Mouse (Mus musculus): ENCODE measurements around the gene Smoc1.

Gene Smoc1

GRCm38 (mm10) chr12:81026277-81026994, at the start of gene Smoc1:
TSS of gene Smoc1 (plus strand) at chr12:81026808.
- DNase-seq (ENCODE audit: low spot score in 2 of 2): peak; percentile 39 to 47

GRCm38 (mm10) chr12:80982326-80982725, 44.3 kb upstream of the Smoc1 start:
- peak; percentile 77 to 78 for DNase-seq (ENCODE audit: low spot score in 2 of 2)

GRCm38 (mm10) chr12:80983695-80984094, 42.9 kb upstream of the Smoc1 start:
- DNase-seq (ENCODE audit: low spot score in 2 of 2): no peak

- no peak for DNase-seq (ENCODE audit: low spot score in 2 of 2)
These were observed 40.0 kb upstream of the Smoc1 start for GRCm38 (mm10) chr12:80986628-80987027.

GRCm38 (mm10) chr12:80988286-80988685, 38.3 kb upstream of the Smoc1 start:
- no peak for DNase-seq (ENCODE audit: low spot score in 2 of 2)

GRCm38 (mm10) chr12:80990901-80991445, 35.6 kb upstream of the Smoc1 start:
- no peak for DNase-seq (ENCODE audit: low spot score in 2 of 2)

- no peak for DNase-seq (ENCODE audit: low spot score in 2 of 2)
These were observed 34.8 kb upstream of the Smoc1 start for GRCm38 (mm10) chr12:80991806-80992205.

GRCm38 (mm10) chr12:80992540-80993122, 34.0 kb upstream of the Smoc1 start:
- no peak for DNase-seq (ENCODE audit: low spot score in 2 of 2)

- no peak for DNase-seq (ENCODE audit: low spot score in 2 of 2)
These were observed 32.8 kb upstream of the Smoc1 start for GRCm38 (mm10) chr12:80993773-80994172.

GRCm38 (mm10) chr12:80995326-80995725, 31.3 kb upstream of the Smoc1 start:
- DNase-seq (ENCODE audit: low spot score in 2 of 2): no peak

- no peak for DNase-seq (ENCODE audit: low spot score in 2 of 2)
These were observed 29.0 kb upstream of the Smoc1 start for GRCm38 (mm10) chr12:80997652-80998051.

- no peak for DNase-seq (ENCODE audit: low spot score in 2 of 2)
These were observed 27.9 kb upstream of the Smoc1 start for GRCm38 (mm10) chr12:80998528-80999221.

GRCm38 (mm10) chr12:81000924-81001323, 25.7 kb upstream of the Smoc1 start:
- no peak for DNase-seq (ENCODE audit: low spot score in 2 of 2)

- no peak for DNase-seq (ENCODE audit: low spot score in 2 of 2)
These were observed 23.6 kb upstream of the Smoc1 start for GRCm38 (mm10) chr12:81002841-81003635.

- DNase-seq (ENCODE audit: low spot score in 2 of 2): no peak
These were observed 16.8 kb upstream of the Smoc1 start for GRCm38 (mm10) chr12:81009813-81010212.

- DNase-seq (ENCODE audit: low spot score in 2 of 2): no peak
These were observed 14.6 kb upstream of the Smoc1 start for GRCm38 (mm10) chr12:81011994-81012393.

GRCm38 (mm10) chr12:81013496-81013895, 13.1 kb upstream of the Smoc1 start:
- DNase-seq (ENCODE audit: low spot score in 2 of 2): no peak

- DNase-seq (ENCODE audit: low spot score in 2 of 2): no peak
These were observed 9.0 kb upstream of the Smoc1 start for GRCm38 (mm10) chr12:81017624-81018023.

- no peak for DNase-seq (ENCODE audit: low spot score in 2 of 2)
These were observed 7.9 kb upstream of the Smoc1 start for GRCm38 (mm10) chr12:81018516-81019279.

GRCm38 (mm10) chr12:81019280-81019935, 7.2 kb upstream of the Smoc1 start:
- no peak for DNase-seq (ENCODE audit: low spot score in 2 of 2)

Data from frontal cortex, postnatal 25 days (tissue).